Mouse (Mus musculus) bone marrow macrophage, adult 2 months (primary cell): Measurements from ENCODE around the gene Rffl.

Experiments used
- CTCF ChIP-seq: IDR thresholded peaks from 2 replicates; pipeline ENCODE4 v1.5.1; 2012; ENCODE audit warnings: low read depth, mild to moderate bottlenecking, low read length, moderate library complexity
- POLR2A ChIP-seq: IDR thresholded peaks from 2 replicates; pipeline ENCODE4 v1.6.1; 2012; ENCODE audit warnings: mild to moderate bottlenecking, low read depth, low read length, borderline replicate concordance

DNA sequence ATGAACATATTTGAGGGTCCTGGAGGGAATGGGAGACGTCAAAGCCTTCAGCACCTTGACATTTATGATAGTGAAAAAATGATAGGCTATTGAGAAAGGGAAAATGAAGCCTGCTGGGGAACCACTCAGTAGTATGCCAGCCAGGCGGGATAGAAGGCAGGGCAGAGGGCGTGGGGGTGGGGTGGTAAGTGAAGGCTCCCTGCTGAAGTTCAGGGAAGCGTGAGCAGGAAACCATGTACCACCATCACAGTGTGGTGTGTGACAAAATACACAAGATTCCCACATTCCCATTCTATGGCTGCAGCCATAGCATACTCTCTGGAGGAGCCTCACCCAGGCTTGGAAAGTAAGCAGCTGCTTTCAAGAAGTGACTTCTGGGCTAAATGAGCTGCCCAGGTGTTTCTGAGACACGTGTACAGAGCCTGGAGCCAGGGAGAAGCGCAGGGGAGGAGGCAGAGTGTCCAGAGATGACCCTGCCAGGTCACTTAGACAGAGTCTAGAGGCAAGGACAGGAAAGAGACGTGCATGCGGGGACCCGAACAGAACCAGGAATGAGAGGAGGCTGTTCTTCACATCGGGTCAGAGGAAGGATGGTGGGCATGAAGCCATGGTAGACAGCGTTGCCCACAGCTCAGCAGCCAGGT lies 26.1 kb downstream of the Rffl start:
- TF ChIP-seq CTCF: no peak
- no peak for TF ChIP-seq POLR2A
